Mouse (Mus musculus): Measurements from ENCODE around the gene Dnal1.

Gene Dnal1

DNA sequence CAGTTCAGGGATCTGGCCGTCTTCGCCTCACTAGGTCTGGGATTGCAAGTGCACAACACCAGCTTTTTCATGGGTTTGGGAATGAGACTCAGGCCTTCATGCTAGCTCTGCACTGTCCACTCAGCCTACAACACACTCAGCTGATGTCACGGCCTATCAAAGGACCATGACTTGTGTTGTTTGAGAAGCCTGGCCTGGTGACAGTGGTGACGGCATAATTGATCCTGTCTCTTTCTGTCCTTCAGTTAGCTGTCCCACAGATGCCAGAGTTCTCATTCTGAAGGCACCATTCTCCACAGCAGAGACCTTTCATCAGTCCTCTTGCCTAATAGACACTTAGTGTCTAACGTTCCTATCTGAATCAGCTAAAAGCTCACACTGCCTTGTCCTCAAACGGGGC, 14.4 kb downstream of the Dnal1 start:
- DNase-seq (ENCODE audit: low spot score) = no peak

DNA sequence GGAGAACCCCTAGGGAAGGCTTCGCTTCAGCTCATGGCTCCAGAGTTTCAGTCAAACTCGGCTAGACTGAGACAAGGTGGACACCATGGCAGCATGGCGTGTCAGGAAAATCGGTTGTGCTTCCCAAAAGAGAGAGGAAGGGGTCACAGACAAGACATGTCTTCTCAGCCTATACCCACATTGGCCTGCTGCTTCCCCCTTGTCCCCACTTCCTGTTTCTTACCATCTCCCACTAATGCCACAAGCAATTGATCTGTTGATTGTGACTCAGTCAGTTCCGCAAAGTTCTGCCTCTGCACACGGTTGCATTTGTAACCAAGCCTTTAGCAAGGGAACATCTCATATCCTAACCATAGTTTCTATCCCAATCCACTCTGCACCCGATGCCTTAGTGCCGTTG, 15.8 kb downstream of the Dnal1 start:
- no peak for DNase-seq (ENCODE audit: low spot score)

DNA sequence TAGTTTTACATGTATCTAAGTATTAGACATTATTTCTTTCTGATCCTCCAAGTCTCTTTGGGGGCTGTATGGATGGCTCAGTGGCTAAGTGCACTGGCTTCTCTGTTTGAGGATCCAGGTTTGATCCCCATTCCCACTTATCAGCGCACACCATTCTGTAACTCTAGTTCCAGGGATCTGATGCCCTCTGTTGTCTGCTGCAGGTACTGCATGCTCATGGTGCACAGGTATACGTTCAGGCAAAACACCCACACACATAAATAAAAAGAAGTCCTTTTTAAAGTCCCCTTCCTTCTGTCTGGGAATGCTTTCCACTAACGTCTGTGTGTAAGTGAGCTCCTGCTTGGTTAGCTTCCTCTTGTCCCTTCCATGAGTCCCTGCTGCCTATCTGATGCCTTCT, 18.1 kb downstream of the Dnal1 start:
- peak; percentile 21 for DNase-seq (ENCODE audit: low spot score)

DNA sequence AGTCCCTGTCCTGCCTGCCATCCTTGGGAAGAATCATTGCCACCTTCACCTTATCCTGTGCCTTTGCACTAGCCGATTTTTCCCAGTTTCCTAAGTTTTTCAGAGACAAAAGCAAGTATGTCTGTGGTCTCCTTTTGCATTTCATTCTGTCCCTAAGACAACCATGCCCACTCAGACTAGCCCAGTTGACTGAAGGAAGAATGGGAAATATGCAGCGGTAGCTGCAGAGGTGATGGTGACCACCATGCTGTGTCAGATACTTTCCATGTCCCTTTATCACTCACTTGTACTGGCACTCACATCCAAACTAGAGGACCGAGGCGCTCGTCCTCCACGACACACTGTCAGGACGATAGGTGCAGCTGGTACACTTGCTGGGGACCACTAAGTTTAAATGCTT, 23.0 kb downstream of the Dnal1 start:
- DNase-seq (ENCODE audit: low spot score) = no peak

GRCm38 (mm10) chr12:84140135-84140534, 26.0 kb downstream of the Dnal1 start:
- DNase-seq (ENCODE audit: low spot score) = no peak

DNA sequence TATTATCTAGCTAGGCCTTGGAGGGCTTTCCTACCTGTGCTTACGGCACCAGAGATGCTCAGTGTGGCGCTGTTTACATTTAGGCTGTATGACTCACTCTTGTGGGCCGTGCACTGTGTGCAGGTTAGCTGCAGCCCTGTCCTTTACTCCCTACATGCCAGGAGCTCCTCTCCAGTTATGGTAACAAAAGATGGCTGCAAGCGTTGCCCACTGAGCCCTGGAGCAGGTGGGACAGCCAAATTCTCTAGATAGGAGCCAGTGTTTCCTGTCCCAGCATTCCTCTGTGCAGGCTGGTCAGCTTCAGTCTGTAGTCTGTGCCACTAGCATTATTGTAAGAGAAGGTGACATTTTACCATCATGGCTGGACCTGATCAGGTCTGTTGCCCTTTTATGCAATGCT, 27.1 kb downstream of the Dnal1 start:
- DNase-seq (ENCODE audit: low spot score) = no peak

DNA sequence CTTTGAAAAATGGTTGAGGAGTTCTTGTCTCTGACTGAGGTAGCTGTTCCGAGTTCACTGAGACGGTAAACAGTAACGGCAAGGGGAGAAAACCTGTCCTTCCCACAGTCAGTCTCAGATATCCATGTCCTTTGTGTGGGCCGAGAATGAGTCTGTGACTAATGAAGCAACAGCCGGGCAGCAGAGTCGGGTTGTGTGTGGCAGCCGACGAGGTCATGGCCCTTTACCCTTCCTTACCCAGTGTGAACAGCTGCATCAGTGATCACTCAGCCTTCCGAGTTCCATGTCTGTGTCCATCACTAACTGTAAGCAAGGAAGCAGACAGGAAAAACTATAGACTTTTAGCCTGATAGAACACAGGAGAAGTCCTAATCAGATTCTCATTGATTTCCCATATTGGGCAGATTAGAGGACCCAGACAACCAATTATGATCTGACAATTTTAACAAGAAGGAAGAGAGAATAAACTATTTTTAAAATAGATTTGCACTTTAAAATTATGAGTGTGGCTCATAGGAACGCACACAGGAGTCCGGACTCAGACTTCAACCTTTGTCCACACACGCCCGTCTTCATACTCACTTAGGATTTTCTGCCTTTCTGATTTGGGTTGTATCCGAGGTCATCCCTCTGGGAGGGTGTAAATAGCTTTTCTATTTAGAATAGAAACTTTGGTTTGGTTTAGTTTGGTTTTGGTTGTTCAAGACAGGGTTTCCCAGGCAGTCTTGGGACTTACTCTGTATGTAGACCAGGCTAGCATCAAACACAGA, 28.3 kb downstream of the Dnal1 start:
- DNase-seq (ENCODE audit: low spot score) = no peak

DNA sequence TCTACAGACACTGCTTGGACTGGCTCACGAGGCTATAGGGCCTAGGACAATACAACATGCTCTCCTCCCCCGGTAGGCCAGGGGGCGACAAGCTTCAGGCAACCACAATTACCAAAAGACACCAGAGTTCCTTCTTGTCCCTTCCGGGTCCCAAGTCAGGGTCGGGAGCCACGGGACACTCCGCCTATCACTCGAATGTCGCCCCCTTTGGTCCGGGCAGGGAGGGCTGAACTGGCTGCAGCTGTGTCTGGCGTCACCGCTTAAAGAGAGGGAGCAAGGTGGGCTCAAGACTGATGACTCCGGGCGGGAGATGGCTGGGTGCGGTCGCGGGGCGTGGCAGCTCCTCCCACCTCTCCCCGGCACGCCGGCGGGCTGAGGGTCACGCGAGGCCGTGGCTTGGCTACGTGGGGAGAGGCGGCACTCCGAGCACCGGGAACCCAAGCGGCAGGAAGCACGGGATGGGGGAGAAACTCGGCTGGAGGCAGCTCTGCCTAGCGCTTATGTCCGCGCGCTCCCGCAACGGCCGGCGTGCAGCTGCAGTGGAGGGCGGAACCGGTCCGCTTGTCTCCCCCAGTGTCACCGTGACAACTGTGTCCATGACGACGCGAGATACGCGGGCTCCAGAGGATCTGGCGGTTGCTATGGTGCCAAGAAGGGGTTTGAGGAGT, 33.9 kb downstream of the Dnal1 start, which contains the start of gene Pnma1:
Pnma1 (minus strand) TSS at position 536 of the 668 bp plus-strand sequence.
- peak; percentile 57 for DNase-seq (ENCODE audit: low spot score)

DNA sequence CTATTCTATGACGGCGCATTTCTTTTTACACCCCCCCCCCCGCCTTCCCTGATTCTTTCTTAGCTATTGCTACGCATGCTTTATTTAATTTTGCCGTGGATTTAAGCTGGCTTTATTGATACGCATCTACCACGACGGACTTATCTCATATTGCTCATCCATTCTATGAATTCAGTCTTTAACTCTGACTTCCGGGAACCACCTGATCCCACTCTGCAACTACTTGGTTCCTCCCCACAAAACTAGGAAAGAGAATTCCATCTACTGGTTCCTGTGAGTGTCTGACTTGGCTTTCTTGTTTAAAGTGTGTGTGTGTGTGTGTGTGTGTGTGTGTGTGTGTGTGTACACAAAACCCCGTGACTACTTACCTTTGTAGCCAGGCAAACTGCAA, 34.5 kb downstream of the Dnal1 start:
- no peak for DNase-seq (ENCODE audit: low spot score)

- DNase-seq (ENCODE audit: low spot score) = no peak
These were observed 35.8 kb downstream of the Dnal1 start for GRCm38 (mm10) chr12:84149971-84150370.

DNA sequence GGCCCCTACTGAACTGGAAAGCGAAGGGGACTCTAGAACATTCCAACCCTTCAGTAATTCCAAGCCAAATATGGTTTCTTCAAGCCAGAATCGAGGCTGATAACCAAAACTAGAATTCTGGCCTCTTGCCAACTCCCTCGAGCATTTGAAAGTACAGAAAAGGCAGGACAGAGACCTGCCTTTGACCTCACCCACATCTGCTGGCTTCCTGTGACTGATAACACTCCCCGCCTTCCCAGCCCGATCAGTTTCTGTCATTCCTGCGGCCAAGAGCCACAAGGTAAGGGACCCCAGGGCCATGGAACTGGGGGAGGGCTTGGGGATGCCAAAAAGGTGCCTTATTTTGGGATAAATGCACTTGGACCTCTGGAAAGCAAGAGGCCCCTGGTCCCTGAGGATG, 36.8 kb downstream of the Dnal1 start:
- DNase-seq (ENCODE audit: low spot score) = no peak

- no peak for DNase-seq (ENCODE audit: low spot score)
These were observed 37.7 kb downstream of the Dnal1 start for GRCm38 (mm10) chr12:84151911-84152310.

- DNase-seq (ENCODE audit: low spot score) = no peak
These were observed 38.4 kb downstream of the Dnal1 start for GRCm38 (mm10) chr12:84152352-84153190.

DNA sequence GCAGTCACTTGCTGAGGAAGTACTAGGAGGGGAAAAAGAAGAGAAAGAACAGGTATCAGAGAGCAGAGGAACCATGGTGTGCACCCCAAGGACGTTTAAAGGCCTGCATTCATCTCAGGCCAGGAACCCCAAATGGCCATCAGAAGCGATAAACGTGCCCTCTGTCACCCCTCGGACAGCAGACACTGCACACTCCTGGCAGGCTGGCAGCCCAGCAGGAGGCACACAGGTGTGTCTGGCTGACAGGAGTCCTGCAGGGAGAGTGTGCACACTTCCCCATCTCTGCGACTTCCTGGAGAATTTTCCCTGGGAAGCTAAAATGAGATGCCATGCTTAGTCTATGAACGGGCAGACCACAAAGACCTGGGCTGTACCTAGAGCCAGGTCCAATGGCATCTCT, 39.2 kb downstream of the Dnal1 start:
- DNase-seq (ENCODE audit: low spot score) = no peak

DNA sequence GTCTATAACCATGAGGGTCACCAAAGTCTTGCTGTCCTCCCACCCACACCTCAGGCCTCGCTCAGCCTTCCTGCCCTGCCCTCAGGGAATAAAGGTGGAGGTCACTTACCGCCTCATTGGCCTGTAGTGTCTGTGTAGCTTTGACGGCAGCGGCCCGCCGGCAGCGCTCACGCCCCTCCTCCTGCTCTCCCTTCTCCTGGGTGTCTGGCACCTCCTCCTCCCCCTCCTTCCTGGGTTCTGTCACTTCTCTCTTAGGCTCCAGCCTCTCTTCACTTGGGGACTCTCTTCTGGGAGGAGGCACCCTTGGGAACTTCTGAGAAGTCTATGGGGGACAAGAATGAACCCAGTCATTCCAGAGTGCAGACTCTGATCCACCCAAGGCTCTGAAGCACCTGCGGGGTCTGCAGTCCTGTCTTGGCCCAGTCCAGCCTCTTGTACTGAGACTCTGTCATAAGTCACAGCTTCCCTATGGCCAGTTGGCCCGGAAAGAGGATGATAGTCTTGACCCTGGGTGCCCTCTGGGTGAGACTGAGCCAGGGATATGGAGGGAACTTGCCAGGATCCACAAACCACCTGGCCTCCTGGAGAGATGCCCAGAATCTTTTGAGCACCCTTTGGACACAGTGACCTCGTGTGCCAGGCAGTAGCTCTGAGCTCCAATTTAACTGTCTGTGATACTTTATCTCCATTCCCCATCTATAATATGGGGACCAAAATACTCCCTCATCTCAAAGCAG, 40.8 kb downstream of the Dnal1 start:
- no peak for DNase-seq (ENCODE audit: low spot score)

GRCm38 (mm10) chr12:84155523-84155871, 41.3 kb downstream of the Dnal1 start:
- no peak for DNase-seq (ENCODE audit: low spot score)

GRCm38 (mm10) chr12:84156210-84156609, 42.0 kb downstream of the Dnal1 start:
- DNase-seq (ENCODE audit: low spot score) = no peak

- DNase-seq (ENCODE audit: low spot score) = no peak
These were observed 44.0 kb downstream of the Dnal1 start for GRCm38 (mm10) chr12:84158156-84158555.

DNA sequence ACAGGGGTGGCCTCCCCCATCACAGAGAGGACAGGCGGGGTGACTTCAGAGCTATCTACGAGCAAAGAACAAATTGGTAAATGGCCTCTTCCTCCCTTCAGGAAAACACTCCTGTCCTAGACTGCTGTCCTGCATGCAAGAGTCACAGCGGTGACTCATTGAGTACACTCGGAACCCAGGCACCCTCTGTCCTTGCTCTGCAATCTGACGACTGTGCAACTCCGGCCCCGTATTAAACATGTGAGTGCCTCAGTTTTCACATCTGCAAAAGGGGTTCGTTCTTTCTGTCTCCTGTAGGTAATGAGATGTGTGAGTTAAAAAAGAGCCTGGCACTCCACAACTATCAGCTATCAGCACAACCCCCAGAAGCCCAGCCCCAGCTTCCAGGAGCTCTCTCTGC, 46.3 kb downstream of the Dnal1 start:
- DNase-seq (ENCODE audit: low spot score) = no peak

DNA sequence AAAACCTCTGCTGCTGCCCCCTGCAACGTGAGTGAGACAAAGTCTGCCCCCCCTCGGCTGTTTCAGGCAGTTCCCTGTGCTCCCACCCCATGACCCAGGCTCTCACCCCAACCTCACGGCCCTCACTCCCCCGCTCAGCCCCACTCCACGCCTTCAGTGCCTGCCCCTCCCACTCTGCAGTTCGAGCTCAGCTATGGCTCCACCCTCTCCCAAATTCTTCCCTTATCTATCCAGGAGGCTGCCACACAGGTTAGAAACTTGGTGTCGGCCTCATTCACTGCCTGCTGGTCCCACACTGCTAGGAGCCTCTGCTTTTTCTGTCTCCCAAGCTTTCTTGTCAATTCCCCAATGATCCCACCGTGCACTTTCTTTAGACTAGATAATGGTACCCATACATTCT, 47.0 kb downstream of the Dnal1 start:
- DNase-seq (ENCODE audit: low spot score) = no peak

GRCm38 (mm10) chr12:84161616-84162433, 47.7 kb downstream of the Dnal1 start:
- DNase-seq (ENCODE audit: low spot score) = peak; percentile 33
